Mouse (Mus musculus) embryo, embryonic 11 days (tissue): ENCODE measurements around the gene Ptchd4.

ENCODE experiments used
- DNase-seq: peaks from one replicate; pipeline ENCODE4 v3.0.0-alpha.2; 2015

Gene Ptchd4

DNA sequence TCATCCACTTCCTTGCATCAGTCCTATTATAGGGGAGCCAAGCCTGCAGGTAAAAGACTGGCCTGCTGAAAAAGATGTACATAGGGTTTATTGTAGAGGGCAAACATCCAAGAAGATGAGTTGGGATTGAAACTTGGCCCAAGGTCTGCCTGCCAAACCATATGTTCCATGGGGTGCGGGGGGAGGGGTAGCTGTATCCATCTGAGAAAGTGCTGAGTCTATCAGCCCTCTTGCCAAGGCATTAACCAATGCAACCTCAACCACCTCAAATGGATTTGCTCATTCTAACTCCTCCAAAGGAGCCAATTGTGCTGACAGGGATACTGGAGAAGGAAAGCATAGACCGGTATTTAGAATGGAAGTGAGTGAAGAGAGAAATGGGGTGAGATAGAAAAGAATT lies 136.5 kb downstream of the Ptchd4 start:
- DNase-seq = no peak

DNA sequence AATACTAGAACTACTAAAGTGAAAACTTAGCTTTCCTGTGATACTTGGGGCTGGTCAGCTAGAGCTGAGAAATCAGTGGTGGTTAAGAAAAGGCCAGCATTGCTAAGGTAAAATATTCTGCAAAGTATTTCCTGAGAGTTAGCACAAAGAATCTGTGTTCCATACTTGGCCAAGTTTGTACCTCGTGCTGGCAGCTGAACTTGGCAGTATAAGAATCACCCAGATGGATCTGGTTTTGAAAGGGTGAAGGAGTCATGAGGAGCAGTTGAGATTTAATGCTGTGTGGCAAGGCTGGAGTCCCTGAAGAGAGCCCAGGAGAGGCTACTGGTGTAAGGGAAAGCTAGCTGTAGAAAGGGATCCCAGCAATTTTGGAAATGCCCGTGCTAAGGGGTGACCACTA lies 140.7 kb downstream of the Ptchd4 start:
- no peak for DNase-seq

DNA sequence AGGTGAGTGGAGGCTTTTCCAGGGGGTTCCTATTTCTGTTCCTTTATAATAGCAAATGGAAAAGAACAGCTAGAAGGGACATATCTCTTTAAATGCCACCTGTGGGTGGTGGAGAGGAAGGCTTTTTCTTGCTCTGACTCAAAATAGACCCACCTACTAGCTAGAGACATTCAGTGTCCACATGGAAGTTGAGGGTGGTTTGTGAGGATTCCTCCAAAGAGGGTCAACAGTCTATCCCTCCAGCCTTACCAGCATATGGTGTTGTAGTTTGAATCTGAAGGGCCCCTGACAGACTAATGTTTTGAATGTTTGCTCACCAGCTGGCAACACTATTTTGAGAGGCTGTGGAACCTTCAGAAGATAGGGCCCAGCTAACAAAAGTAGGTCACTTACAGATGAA lies 147.0 kb downstream of the Ptchd4 start:
- DNase-seq = no peak

DNA sequence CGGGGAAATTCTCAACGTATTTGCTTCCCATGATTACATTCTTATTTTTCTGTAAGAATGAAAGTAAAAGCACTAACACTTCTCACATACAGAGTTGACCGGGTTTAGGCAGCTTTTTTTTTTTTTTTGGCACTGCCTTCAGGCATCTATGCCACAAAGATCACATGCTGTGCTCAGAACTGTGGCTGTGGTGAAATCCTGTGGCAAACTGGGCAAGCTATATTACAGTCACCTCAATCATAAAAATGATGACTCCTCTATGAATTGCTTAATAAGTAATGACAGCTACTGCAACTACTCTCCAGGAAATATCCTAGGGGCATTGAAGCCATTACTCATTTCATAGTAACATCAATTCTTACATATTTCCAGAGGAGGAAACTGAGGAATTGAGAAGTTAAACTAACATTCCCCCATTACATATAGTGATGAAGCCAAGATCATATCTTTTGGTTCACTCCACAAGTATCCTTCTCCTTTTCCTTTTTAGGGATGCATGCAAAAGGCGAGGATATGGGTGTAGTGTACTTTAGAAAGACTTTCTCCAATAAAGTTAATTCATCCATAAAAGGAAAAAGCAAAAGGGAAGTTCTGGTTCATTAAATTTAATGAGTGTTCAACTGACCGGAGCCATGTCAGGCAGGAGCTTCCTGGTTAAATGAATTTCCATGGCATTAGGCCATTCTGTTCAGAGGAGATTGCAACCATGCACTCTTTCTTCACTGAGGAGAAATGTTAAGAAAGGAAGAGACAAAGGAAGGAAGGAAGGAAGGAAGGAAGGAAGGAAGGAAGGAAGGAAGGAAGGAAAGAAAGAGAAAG lies 164.6 kb downstream of the Ptchd4 start:
- DNase-seq = no peak

- no peak for DNase-seq
Measured at GRCm38 (mm10) chr17:42509356-42510262, 193.9 kb downstream of the Ptchd4 start.

DNA sequence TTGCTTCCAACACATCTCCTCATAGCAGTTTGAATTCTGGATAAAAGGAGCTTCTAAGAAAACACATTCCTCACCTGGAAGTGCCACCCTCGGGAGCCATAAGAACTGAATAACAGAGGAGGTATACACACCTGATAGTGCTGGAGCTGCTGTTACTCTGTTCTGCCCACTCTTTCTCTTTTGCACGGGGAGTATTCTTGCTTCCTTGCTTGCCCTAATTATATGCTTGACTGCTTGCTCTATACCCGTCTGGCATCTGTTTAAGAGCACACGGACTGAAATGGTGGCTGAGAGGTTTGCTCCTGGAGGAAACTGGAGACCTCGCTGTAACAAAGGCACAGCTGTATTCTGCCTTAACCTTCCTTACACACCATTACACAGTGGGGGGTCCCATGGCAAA lies 214.4 kb downstream of the Ptchd4 start:
- DNase-seq = peak; percentile 7

- DNase-seq = no peak
Measured at GRCm38 (mm10) chr17:42549578-42549977, 233.8 kb downstream of the Ptchd4 start.
